ENCODE assay signal across 8 mouse cellular contexts in genomic region chr11:55423756-55424155, GRCm38 (mm10). TPM values are rescaled to one million over a fixed set of nuclear protein-coding genes. Genes with fewer than 3 reads are reported as not detected.
DNase-seq lines count a peak whose midpoint lies in the region; ATAC-seq and TF ChIP-seq lines count a peak whose summit lies in the region.

No protein-coding gene starts in this region.

- peaks cover 31% of the 10 kb centered on the region for H3K4me1 ChIP-seq in lung, embryonic 14.5 days (ENCODE audit: insufficient read depth)
- peaks cover 11% of the 10 kb centered on the region for H3K4me1 ChIP-seq in lung, adult 2 months (ENCODE audit: control insufficient read depth, insufficient read depth, low read length)
- peaks cover 51% of the 10 kb centered on the region for H3K4me1 ChIP-seq in forebrain, embryonic 12.5 days

- peak overlapping the region; percentile 77 for H3K27ac ChIP-seq in lung, embryonic 14.5 days (ENCODE audit: low read depth)
- peak overlapping the region; percentile 79 for H3K27ac ChIP-seq in forebrain, embryonic 12.5 days

- no peak overlapping the region for H3K4me3 ChIP-seq in lung, embryonic 14.5 days (ENCODE audit: low read depth, low read length)
- H3K4me3 ChIP-seq in lung, adult 2 months (replicated peaks; ENCODE audit: extremely low read depth, low read depth, low read length), result no peak overlapping the region
- H3K4me3 ChIP-seq in forebrain, embryonic 12.5 days (replicated peaks), result no peak overlapping the region

- TF ChIP-seq CTCF in lung, embryonic 14.5 days (IDR thresholded peaks at IDR 0.05; ENCODE audit: low read depth), result no peak
- TF ChIP-seq CTCF in lung, adult 2 months (IDR thresholded peaks at IDR 0.05; ENCODE audit: insufficient read depth, low read length), result no peak

- no peak overlapping the region for H3K9ac ChIP-seq in lung, embryonic 14.5 days
- H3K9ac ChIP-seq in forebrain, embryonic 12.5 days, result no peak overlapping the region

- H3K27me3 ChIP-seq in lung, embryonic 14.5 days (ENCODE audit: insufficient read depth, low read length), result no peaks in the 10 kb centered on the region
- no peaks in the 10 kb centered on the region for H3K27me3 ChIP-seq in forebrain, embryonic 12.5 days

- no peaks in the 10 kb centered on the region for H3K36me3 ChIP-seq in lung, embryonic 14.5 days (ENCODE audit: insufficient read depth)
- no peaks in the 10 kb centered on the region for H3K36me3 ChIP-seq in forebrain, embryonic 12.5 days (replicated peaks)

- no peak for TF ChIP-seq POLR2A in lung, adult 2 months (IDR thresholded peaks at IDR 0.05; ENCODE audit: borderline replicate concordance, extremely low read depth, low read depth, low read length)

- H3K9me3 ChIP-seq in lung, embryonic 14.5 days (ENCODE audit: low read depth, low read length), result no peaks in the 10 kb centered on the region
- H3K9me3 ChIP-seq in forebrain, embryonic 12.5 days, result no peaks in the 10 kb centered on the region

- H3K4me2 ChIP-seq in lung, embryonic 14.5 days, result no peak overlapping the region
- no peak overlapping the region for H3K4me2 ChIP-seq in forebrain, embryonic 12.5 days

- no peak for ATAC-seq in lung, embryonic 14.5 days (ENCODE audit: insufficient read depth)
- ATAC-seq in forebrain, embryonic 12.5 days (ENCODE audit: low FRiP score), result peak; percentile 71
- ATAC-seq in megakaryocyte, adult 5-6 weeks (ENCODE audit: poor library complexity, severe bottlenecking), result no peak

- peak; percentile 81 for DNase-seq in lung, embryonic 14.5 days
- no peak for DNase-seq in lung, adult 2 months
- peak; percentile 87 for DNase-seq in brain, adult 2 months (ENCODE audit: low read depth, low spot score)
- peak; percentile 43 for DNase-seq in kidney, postnatal 14 days
- peak; percentile 73 for DNase-seq in skeletal muscle tissue, adult 2 months (ENCODE audit: low read depth, low spot score)
- DNase-seq in thymus, postnatal 0 days (ENCODE audit: low spot score), result no peak

- WGBS in lung, embryonic 14.5 days, result 15% methylated on average over 4 of the region's 4 CpGs
- WGBS in lung, adult 2 months, result 50% methylated on average over 4 of the region's 4 CpGs
- WGBS in forebrain, embryonic 12.5 days, result 13% methylated on average over 4 of the region's 4 CpGs

RNA-seq across cellular contexts. Expression of gene Sparc, which starts 0.8 kb away (rescaled TPM):
- polyA plus RNA-seq in lung, embryonic 14.5 days (2014; fragmentation: Nextera tagmentation; extraction: Ambion mirVana), result 1,429 and 1,454 TPM in 2 replicates
- 2,531 and 3,134 TPM in 2 replicates for polyA plus RNA-seq in lung, adult 2 months (2012; rRNA removed)
- 329 and 395 TPM in 2 replicates for polyA plus RNA-seq in forebrain, embryonic 12.5 days (2016; fragmentation: Nextera tagmentation; extraction: Ambion mirVana)
- total RNA-seq in megakaryocyte, adult 5-6 weeks (2015), result 0.71 and 1.2 TPM in 2 replicates
- 0.57 and 1.5 TPM in 2 replicates for total RNA-seq in megakaryocyte, adult 5-6 weeks (2017)
- polyA plus RNA-seq in thymus, postnatal 0 days (2015; fragmentation: Nextera tagmentation; extraction: Ambion mirVana), result 297 TPM in 2 replicates

RNA-seq across cellular contexts. Expression of gene Atox1, which starts 37.3 kb away (rescaled TPM):
- 506 and 535 TPM in 2 replicates for polyA plus RNA-seq in lung, embryonic 14.5 days (2014; fragmentation: Nextera tagmentation; extraction: Ambion mirVana)
- polyA plus RNA-seq in lung, adult 2 months (2012; rRNA removed), result 243 and 337 TPM in 2 replicates
- polyA plus RNA-seq in forebrain, embryonic 12.5 days (2016; fragmentation: Nextera tagmentation; extraction: Ambion mirVana), result 211 TPM in 2 replicates
- 211 and 215 TPM in 2 replicates for total RNA-seq in megakaryocyte, adult 5-6 weeks (2015)
- total RNA-seq in megakaryocyte, adult 5-6 weeks (2017), result 71.8 and 92.8 TPM in 2 replicates
- 449 and 452 TPM in 2 replicates for polyA plus RNA-seq in thymus, postnatal 0 days (2015; fragmentation: Nextera tagmentation; extraction: Ambion mirVana)

RNA-seq across cellular contexts. Expression of gene G3bp1, which starts 45.7 kb away (rescaled TPM):
- polyA plus RNA-seq in lung, embryonic 14.5 days (2014; fragmentation: Nextera tagmentation; extraction: Ambion mirVana), result 203 and 217 TPM in 2 replicates
- 20.5 and 21.8 TPM in 2 replicates for polyA plus RNA-seq in lung, adult 2 months (2012; rRNA removed)
- 239 and 249 TPM in 2 replicates for polyA plus RNA-seq in forebrain, embryonic 12.5 days (2016; fragmentation: Nextera tagmentation; extraction: Ambion mirVana)
- 29.4 and 30.7 TPM in 2 replicates for total RNA-seq in megakaryocyte, adult 5-6 weeks (2015)
- 47.8 and 50.6 TPM in 2 replicates for total RNA-seq in megakaryocyte, adult 5-6 weeks (2017)
- 149 and 159 TPM in 2 replicates for polyA plus RNA-seq in thymus, postnatal 0 days (2015; fragmentation: Nextera tagmentation; extraction: Ambion mirVana)

Comparison
In these comparisons a context has a peak if more than half of its experiments do, and no peak if none do; other contexts are left out.
1. DNase-seq: peak in lung, embryonic 14.5 days (single experiment), brain, adult 2 months (single experiment), kidney, postnatal 14 days (single experiment) and skeletal muscle tissue, adult 2 months (single experiment); none in lung, adult 2 months (single experiment) and thymus, postnatal 0 days (single experiment).